Mouse (Mus musculus): ENCODE results near the gene Pak4.
"Not testable (repeated sequence)": the region's sequence is repeated elsewhere in the genome, so short reads cannot be mapped to it uniquely, and the experiment has no call there.

Pak4 gene

GRCm38 (mm10) chr7:28560856-28561255 is 37.1 kb downstream of the Pak4 start:
- DNase-seq, result no peak

GRCm38 (mm10) chr7:28558486-28558885 is 39.5 kb downstream of the Pak4 start:
- peak; percentile 76 for DNase-seq

GRCm38 (mm10) chr7:28557708-28558107 is 40.3 kb downstream of the Pak4 start:
- DNase-seq, result no peak

- DNase-seq, result no peak
Observed at GRCm38 (mm10) chr7:28557069-28557468, 40.9 kb downstream of the Pak4 start.

- DNase-seq, result no peak
Observed at GRCm38 (mm10) chr7:28555939-28556535, 41.9 kb downstream of the Pak4 start.

- no peak for DNase-seq
Observed at GRCm38 (mm10) chr7:28553076-28553475, 44.9 kb downstream of the Pak4 start.

- DNase-seq, result no peak
Observed at GRCm38 (mm10) chr7:28547628-28548027, 50.4 kb downstream of the Pak4 start.

- DNase-seq, result no peak
Observed at GRCm38 (mm10) chr7:28547154-28547553, 50.8 kb downstream of the Pak4 start, which contains the start of gene Nccrp1. Gene Nccrp1 (minus strand): TSS chr7:28547254.

GRCm38 (mm10) chr7:28546649-28547048 is 51.3 kb downstream of the Pak4 start:
- DNase-seq, result no peak

- DNase-seq, result no peak
Observed at GRCm38 (mm10) chr7:28545891-28546210, 52.1 kb downstream of the Pak4 start.

GRCm38 (mm10) chr7:28545048-28545890 is 52.7 kb downstream of the Pak4 start:
- DNase-seq, result no peak

GRCm38 (mm10) chr7:28544051-28544601 is 53.9 kb downstream of the Pak4 start:
- DNase-seq, result no peak

- no peak for DNase-seq
Observed at GRCm38 (mm10) chr7:28540526-28540925, 57.5 kb downstream of the Pak4 start, which contains the start of gene Sycn. Gene Sycn (plus strand): TSS chr7:28540885.

GRCm38 (mm10) chr7:28538886-28539285 is 59.1 kb downstream of the Pak4 start:
- not testable (repeated sequence) for DNase-seq

- no peak for DNase-seq
Observed at GRCm38 (mm10) chr7:28532005-28532404, 66.0 kb downstream of the Pak4 start.

GRCm38 (mm10) chr7:28527922-28528719 is 69.9 kb downstream of the Pak4 start:
- DNase-seq, result peak; percentile 90

- not testable (repeated sequence) for DNase-seq
Observed at GRCm38 (mm10) chr7:28522536-28522935, 75.4 kb downstream of the Pak4 start, which contains the start of gene Ifnl3. Gene Ifnl3 (plus strand): TSS chr7:28522836.

- DNase-seq, result no peak
Observed at GRCm38 (mm10) chr7:28511441-28511840, 86.5 kb downstream of the Pak4 start.

GRCm38 (mm10) chr7:28510405-28510974 is 87.5 kb downstream of the Pak4 start, which contains the start of gene Ifnl2:
Gene Ifnl2 (minus strand): TSS chr7:28510455.
- DNase-seq, result not testable (repeated sequence)

GRCm38 (mm10) chr7:28509121-28509520 is 88.9 kb downstream of the Pak4 start:
- DNase-seq, result not testable (repeated sequence)
